Mouse (Mus musculus) C2C12 (cell line): Measurements from ENCODE around the gene Nat10. TPM values are rescaled to one million over a fixed set of nuclear protein-coding genes. Genes with fewer than 3 reads are reported as not detected.

Source experiments
- H3K27me3 ChIP-seq: one replicate; pipeline ENCODE4 v1.6.1; 2011; ENCODE audit not compliant: control insufficient read depth, insufficient read depth, insufficient read length
- H3K36me3 ChIP-seq: one replicate; pipeline ENCODE4 v1.6.1; 2011; ENCODE audit not compliant: control insufficient read depth, insufficient read depth
- H3K4me3 ChIP-seq: one replicate; pipeline ENCODE4 v1.5.1; 2011; ENCODE audit warnings: mild to moderate bottlenecking, control low read depth; ENCODE audit not compliant: poor library complexity, insufficient read depth, severe bottlenecking
- H3K79me2 ChIP-seq: one replicate; pipeline ENCODE4 v1.6.1; 2011; ENCODE audit not compliant: control insufficient read depth, insufficient read depth
- H3K79me3 ChIP-seq: one replicate; pipeline ENCODE4 v1.6.1; 2011; ENCODE audit warnings: low read depth, control low read depth
- H3ac ChIP-seq: one replicate; pipeline ENCODE3; 2011; ENCODE audit warnings: low read depth; ENCODE audit not compliant: control insufficient read depth, insufficient read length
- CEBPB ChIP-seq: IDR thresholded peaks from one replicate; pipeline ENCODE4 v1.6.1; 2011; ENCODE audit warnings: low read depth, mild to moderate bottlenecking, control low read depth, moderate library complexity
- CTCF ChIP-seq: IDR thresholded peaks from one replicate; pipeline ENCODE4 v1.5.1; 2011; ENCODE audit not compliant: control insufficient read depth, insufficient read depth, insufficient read length
- FOSL1 ChIP-seq: IDR thresholded peaks from one replicate; pipeline ENCODE4 v1.8.0; 2011; ENCODE audit warnings: mild to moderate bottlenecking, low read length; ENCODE audit not compliant: poor library complexity, insufficient read depth, severe bottlenecking
- MAX ChIP-seq: IDR thresholded peaks from one replicate; pipeline ENCODE4 v1.6.1; 2011; ENCODE audit warnings: mild to moderate bottlenecking, control low read depth
- MYOD1 ChIP-seq: IDR thresholded peaks from one replicate; pipeline ENCODE4 v1.6.1; 2011; ENCODE audit warnings: low read depth; ENCODE audit not compliant: control insufficient read depth, insufficient read length
- MYOG ChIP-seq: IDR thresholded peaks from one replicate; pipeline ENCODE4 v1.6.1; 2011; ENCODE audit not compliant: control insufficient read depth, insufficient read length; ENCODE audit errors: extremely low read depth
- USF1 ChIP-seq: IDR thresholded peaks from one replicate; pipeline ENCODE4 v1.6.1; 2011; ENCODE audit warnings: low read depth, mild to moderate bottlenecking, control low read depth, moderate library complexity
- long read RNA-seq, 2 experiments: library from polyadenylated mRNA; unstranded; transcript quantifications; one replicate each; pipeline ENCODE4 v2.0.0; 2019 to 2020
- polyA plus RNA-seq: library from polyadenylated mRNA; unstranded; fragments of >200 nt; fragmentation: generic; extraction: Trizol; gene quantifications from one replicate; pipeline ENCODE4 v1.2.1, GENCODE M21; 2012; ENCODE audit warnings: missing spikeins

Nat10 gene
- polyA plus RNA-seq, result 28.0 TPM
- long read RNA-seq, experiment 1, partial matches to known transcripts, result 1 of 6 reads
- long read RNA-seq, experiment 1, other reads (novel, unspliced or antisense), result 4 of 6 reads
- long read RNA-seq, experiment 2, transcript Nat10-201 (29 exons, 3,879 nt), result major isoform, 332 of 407 reads
- long read RNA-seq, experiment 2, partial matches to known transcripts, result 28 of 407 reads
- long read RNA-seq, experiment 2, other reads (novel, unspliced or antisense), result 45 of 407 reads

DNA sequence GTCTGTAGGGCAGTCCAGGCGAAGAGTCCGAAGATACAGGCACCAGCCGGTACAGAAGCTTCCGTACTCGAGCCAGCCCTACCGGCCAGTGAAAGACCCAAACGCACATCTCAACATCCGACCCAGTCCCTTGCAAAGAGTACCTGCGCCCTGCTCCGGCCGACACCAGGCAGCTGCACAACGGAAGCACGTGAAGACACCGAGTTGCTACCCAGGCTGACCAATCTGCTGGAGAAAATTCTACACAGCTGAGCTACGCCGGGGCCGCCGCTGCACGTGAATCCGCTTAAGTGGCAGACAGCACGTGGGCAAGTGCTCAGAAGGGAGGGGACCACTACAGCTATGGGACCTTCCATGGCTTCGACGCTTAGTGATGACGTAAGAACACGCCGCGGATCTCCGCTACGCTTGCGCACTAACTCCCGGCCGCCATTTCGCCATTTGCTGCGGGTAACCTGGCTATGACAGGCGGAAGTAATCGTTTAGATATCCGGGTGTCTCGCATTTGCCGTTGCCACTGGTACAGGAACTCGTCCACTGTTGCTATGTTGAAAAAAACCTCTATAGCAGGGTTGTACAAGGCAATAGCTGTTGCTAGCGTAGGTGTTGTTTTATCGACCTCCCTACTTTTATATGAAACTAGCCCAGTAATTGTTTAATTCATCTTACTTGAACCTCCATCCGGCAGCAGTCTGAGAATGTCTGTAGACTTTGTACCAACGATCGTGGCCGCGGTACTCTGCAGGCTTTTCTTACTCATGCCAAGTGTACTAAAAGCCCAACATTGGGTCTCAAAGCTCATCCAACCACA is at the start of gene Nat10:
Gene Nat10, minus strand, starts transcription at position 365 of the 811 bp plus-strand sequence.
- peaks cover 38% of the 10 kb centered on the region for H3K36me3 ChIP-seq
- peak within 1 kb of the TSS; percentile 74 for H3ac ChIP-seq
- no peaks in the 10 kb centered on the region for H3K27me3 ChIP-seq
- H3K4me3 ChIP-seq, result peak within 1 kb of the TSS; percentile 95
- H3K79me3 ChIP-seq, result peaks cover 37% of the 10 kb centered on the region
- H3K79me2 ChIP-seq, result peaks cover 42% of the 10 kb centered on the region
- TF ChIP-seq USF1 (peak; percentile 82), FOSL1 (no peak), MYOG (no peak), MAX (peak; percentile 98)

DNA sequence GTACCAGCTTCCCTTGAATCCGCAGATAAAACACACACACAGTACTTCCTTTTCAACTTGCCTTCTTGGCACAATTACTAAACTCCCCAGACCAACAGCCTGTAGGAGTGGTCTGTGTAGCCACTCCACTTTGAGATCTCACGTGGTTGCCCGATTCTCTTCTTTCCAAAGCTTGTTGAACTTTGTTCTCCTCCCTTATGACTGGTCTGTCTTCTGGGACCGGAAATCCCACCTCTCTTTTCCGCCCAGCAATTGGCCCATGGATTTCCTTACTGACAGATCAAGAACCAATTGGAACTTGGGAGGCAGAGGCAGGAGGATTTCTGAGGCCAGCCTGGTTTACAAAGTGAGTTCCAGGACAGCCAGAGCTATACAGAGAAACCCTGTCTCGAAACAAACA is 49.3 kb upstream of the Nat10 start:
- H3K79me3 ChIP-seq, result no peaks in the 10 kb centered on the region

DNA sequence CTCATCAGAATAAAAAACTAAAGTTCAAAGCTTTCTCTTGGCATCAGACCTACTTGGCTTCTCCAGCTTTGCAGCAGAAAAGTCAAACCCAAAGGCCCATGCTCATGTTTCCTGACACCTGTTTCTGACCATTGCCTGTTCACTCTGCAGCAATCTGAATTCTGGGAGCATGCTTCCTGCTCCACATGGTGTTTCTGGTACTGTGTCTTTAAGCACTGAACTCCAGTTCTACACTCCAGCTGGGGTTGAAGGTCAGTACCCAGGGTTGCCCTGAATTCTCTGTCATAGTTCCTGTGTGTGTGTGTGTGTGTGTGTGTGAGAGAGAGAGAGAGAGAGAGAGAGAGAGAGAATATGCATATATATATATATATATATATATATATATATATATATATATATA is 47.4 kb upstream of the Nat10 start:
- peaks cover 3% of the 10 kb centered on the region for H3K27me3 ChIP-seq
- H3ac ChIP-seq, result no peak overlapping the region
- H3K36me3 ChIP-seq, result no peaks in the 10 kb centered on the region
- H3K4me3 ChIP-seq, result no peak overlapping the region
- H3K79me3 ChIP-seq, result no peaks in the 10 kb centered on the region
- TF ChIP-seq USF1, result no peak
- no peak for TF ChIP-seq MAX
- TF ChIP-seq CEBPB, result no peak
- no peaks in the 10 kb centered on the region for H3K79me2 ChIP-seq

More for the DNA sequence above, 49.3 kb upstream of the Nat10 start:
- H3K27me3 ChIP-seq, result peaks cover 7% of the 10 kb centered on the region
- H3K4me3 ChIP-seq, result no peak overlapping the region
- no peak overlapping the region for H3ac ChIP-seq
- TF ChIP-seq USF1 (no peak), MAX (no peak), CTCF (no peak), CEBPB (no peak), FOSL1 (no peak)
- no peaks in the 10 kb centered on the region for H3K36me3 ChIP-seq
- no peaks in the 10 kb centered on the region for H3K79me2 ChIP-seq

DNA sequence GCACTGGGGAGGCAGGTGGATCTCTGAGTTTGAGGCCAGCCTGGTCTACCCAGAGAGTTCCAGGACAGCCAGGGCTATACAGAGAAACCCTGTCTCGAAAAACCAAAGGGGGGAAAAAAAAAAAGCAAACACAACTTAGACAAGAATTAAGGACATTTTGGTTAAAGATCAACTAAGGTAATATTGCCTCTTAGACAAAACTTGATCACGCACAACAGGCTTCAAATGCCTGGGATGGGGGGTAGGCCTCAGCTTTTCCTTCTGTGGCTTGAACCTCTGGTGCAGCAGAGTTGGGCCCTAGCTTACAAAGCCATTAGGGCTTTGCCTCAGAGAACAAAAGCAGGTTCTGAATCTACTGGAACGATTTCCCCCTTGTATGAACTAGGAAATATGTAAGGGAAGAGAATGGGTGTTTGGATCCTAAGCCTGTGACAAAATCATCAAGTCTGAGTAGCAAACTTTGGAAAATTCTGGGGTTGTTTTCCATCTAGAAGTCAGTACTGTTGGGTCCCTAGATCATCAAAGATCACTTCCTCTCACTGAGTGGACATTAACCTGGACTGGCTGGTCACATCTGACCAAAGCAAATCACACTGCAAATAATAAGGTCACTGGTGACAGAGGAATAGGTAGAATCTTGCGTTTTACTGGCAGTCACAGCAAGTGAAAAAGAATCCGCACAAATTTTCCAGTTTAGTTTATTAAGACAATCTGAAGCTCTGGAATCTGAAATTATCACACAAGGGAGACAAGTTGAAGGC is 42.9 kb upstream of the Nat10 start:
- Histone ChIP-seq H3K79me2 (no peaks in the 10 kb centered on the region), H3K27me3 (peaks cover 3% of the 10 kb centered on the region), H3K4me3 (no peak overlapping the region), H3K36me3 (no peaks in the 10 kb centered on the region), H3K79me3 (no peaks in the 10 kb centered on the region), H3ac (no peak overlapping the region)
- TF ChIP-seq CEBPB (no peak), USF1 (no peak), MYOD1 (no peak), CTCF (no peak), MYOG (no peak), FOSL1 (no peak), MAX (no peak)

DNA sequence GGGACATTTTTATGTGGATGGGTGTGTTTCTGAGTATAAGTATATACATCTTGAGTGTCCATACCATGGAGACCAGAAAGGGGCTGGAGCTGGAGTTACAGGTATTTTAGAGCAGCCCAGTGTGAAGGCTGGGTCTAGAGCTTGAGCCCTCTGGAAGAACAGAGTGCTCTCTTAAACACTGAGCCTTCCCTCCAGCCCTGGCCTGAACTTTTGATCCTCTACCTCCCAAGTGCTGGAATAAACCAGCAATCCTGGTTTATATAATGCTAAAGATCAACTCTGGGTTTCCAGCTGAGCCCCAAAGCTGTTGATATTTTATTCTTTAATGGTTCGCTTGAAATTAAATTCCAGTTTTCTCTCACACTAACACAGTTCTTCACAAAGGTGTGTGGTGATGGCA is 41.4 kb upstream of the Nat10 start:
- Histone ChIP-seq H3K36me3 (no peaks in the 10 kb centered on the region), H3K27me3 (peaks cover 2% of the 10 kb centered on the region), H3ac (no peak overlapping the region), H3K4me3 (no peak overlapping the region), H3K79me2 (no peaks in the 10 kb centered on the region), H3K79me3 (no peaks in the 10 kb centered on the region)
- TF ChIP-seq MYOG (no peak), CTCF (no peak), CEBPB (no peak)

DNA sequence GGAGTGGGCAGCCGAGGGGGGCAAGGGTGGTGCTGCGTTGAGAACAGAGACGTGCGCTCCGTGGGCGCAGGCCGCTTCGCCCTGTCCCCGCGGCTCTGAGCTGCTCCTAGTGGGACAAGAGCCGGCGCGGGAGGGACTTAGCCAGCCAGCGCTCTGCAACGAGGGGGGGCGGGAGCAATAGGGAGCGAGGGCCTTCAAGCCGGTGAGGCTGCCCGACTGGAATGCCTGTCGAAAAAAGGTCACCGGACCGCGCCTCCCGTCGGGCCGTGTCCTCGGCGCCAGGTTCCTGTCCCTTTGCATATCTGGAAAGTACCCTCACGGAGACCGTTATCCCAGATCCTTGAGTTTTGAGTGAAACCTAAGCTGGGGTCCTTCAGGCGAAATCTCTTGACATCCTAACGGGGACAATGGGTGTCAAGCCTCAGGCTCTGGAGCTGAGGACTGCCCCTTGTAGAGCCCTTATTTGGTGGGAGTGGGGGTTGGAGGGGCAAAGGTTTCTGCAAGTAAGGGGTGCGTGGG is 36.5 kb upstream of the Nat10 start, which contains the start of gene Caprin1:
Gene Caprin1, minus strand, starts transcription at position 159 of the 519 bp plus-strand sequence.
- Histone ChIP-seq H3K4me3 (peak within 1 kb of the TSS; percentile 97), H3K79me2 (peaks cover 45% of the 10 kb centered on the region), H3ac (peak within 1 kb of the TSS; percentile 93), H3K79me3 (peaks cover 40% of the 10 kb centered on the region), H3K36me3 (peaks cover 32% of the 10 kb centered on the region), H3K27me3 (no peaks in the 10 kb centered on the region)
- TF ChIP-seq MAX (peak; percentile 100), USF1 (no peak)
